Mouse (Mus musculus) limb, embryonic 14.5 days (tissue): ENCODE data around the gene Tedc2. TPM values are rescaled to one million over a fixed set of nuclear protein-coding genes. Genes with fewer than 3 reads are reported as not detected.
A peak's percentile ranks its signal among the peaks of the same experiment; 100 is the strongest.

ENCODE experiments used
- ATAC-seq: fragments of 200-750 bp; cut with Nextera tagmentation; 2 replicates; pipeline ENCODE4 v1.8.0; 2017; ENCODE audit warnings: low read depth, moderate number of reproducible peaks, moderate TSS enrichment; ENCODE audit not compliant: low FRiP score
- DNase-seq: peaks from one replicate; pipeline ENCODE4 v3.0.0-alpha.2; 2015; ENCODE audit warnings: low spot score
- H3K27ac ChIP-seq: fragments of 300-500 bp; sonication (generic); replicated peaks from 2 replicates; pipeline ENCODE4 v1.5.1; 2014; ENCODE audit warnings: low read depth, mild to moderate bottlenecking, low read length, moderate library complexity, mixed read lengths
- H3K27me3 ChIP-seq: fragments of 300-500 bp; sonication (generic); 2 replicates; pipeline ENCODE4 v1.6.1; 2014; ENCODE audit warnings: low read length, mixed read lengths; ENCODE audit not compliant: control insufficient read depth, insufficient read depth
- H3K36me3 ChIP-seq: fragments of 300-500 bp; sonication (generic); 2 replicates; pipeline ENCODE4 v1.6.1; 2014; ENCODE audit warnings: mild to moderate bottlenecking, low read length, moderate library complexity, mixed read lengths; ENCODE audit not compliant: control insufficient read depth, insufficient read depth
- H3K4me1 ChIP-seq: fragments of 300-500 bp; sonication (generic); 2 replicates; pipeline ENCODE4 v1.6.1; 2014; ENCODE audit warnings: antibody characterized with exemption, low read length, mixed read lengths; ENCODE audit not compliant: control insufficient read depth, insufficient read depth
- H3K4me2 ChIP-seq: fragments of 300-500 bp; sonication (generic); replicated peaks from 2 replicates; pipeline ENCODE4 v1.6.1; 2014; ENCODE audit warnings: low read depth, mild to moderate bottlenecking, low read length, moderate library complexity; ENCODE audit not compliant: severe bottlenecking
- H3K4me3 ChIP-seq: fragments of 300-500 bp; sonication (generic); replicated peaks from 2 replicates; pipeline ENCODE4 v1.5.1; 2014; ENCODE audit warnings: low read length
- H3K9ac ChIP-seq: fragments of 300-500 bp; sonication (generic); 2 replicates; pipeline ENCODE4 v1.6.1; 2014; ENCODE audit warnings: mild to moderate bottlenecking, low read depth, low read length, moderate library complexity; ENCODE audit not compliant: severe bottlenecking
- H3K9me3 ChIP-seq: fragments of 300-500 bp; sonication (generic); 2 replicates; pipeline ENCODE4 v1.6.1; 2016; ENCODE audit warnings: low read length; ENCODE audit not compliant: control insufficient read depth
- POLR2A ChIP-seq: fragments of 200-500 bp; IDR thresholded peaks from 2 replicates; pipeline ENCODE4 v1.8.0; 2012; ENCODE audit warnings: inconsistent platforms, mild to moderate bottlenecking, moderate library complexity, borderline replicate concordance; ENCODE audit not compliant: insufficient read depth, insufficient read length; ENCODE audit errors: extremely low read depth
- WGBS: fragments of 180-500 bp; shearing (Covaris S2); extraction: QIAGEN DNeasy Blood & Tissue Kit; methylation state at CpG from one replicate; pipeline ENCODE4 v1.1.7; 2014; 5-methylcytosine and 5-hydroxymethylcytosine counted together
- polyA plus RNA-seq, 2 experiments: library from polyadenylated mRNA; depleted of rRNA in 1 of 2; stranded (reverse) in 1 of 2; unstranded in 1 of 2; fragments of >200 nt; fragmentation: Nextera tagmentation in 1 of 2; extraction: Ambion mirVana in 1 of 2; gene quantifications; 2 replicates each; pipeline versions ENCODE4 v1.2.1 to v1.2.3; 2012 to 2014

Tedc2 gene
- polyA plus RNA-seq, 2 experiments = 10.2 to 35.4 TPM

- Histone ChIP-seq H3K9me3 (no peaks in the 10 kb centered on the region), H3K4me3 (no peak overlapping the region), H3K27me3 (no peaks in the 10 kb centered on the region), H3K27ac (no peak overlapping the region), H3K4me2 (no peak overlapping the region), H3K4me1 (0 out of 2 replicates have a peak, but pooled peaks cover 2% of the 10 kb centered on the region), H3K9ac (no peak overlapping the region), H3K36me3 (no peaks in the 10 kb centered on the region)
- WGBS = 62% methylated on average over 4 of the region's 4 CpGs
- TF ChIP-seq POLR2A = no peak
- ATAC-seq = no peak
- DNase-seq = no peak
Observed at GRCm38 (mm10) chr17:24258981-24259380, 38.3 kb upstream of the Tedc2 start.

GRCm38 (mm10) chr17:24252329-24252728 is 31.7 kb upstream of the Tedc2 start:
- H3K36me3 ChIP-seq = peaks cover 16% of the 10 kb centered on the region
- no peak overlapping the region for H3K9ac ChIP-seq
- peaks cover 9% of the 10 kb centered on the region; the same call in 1 of the 2 replicates for H3K4me1 ChIP-seq
- no peaks in the 10 kb centered on the region for H3K27me3 ChIP-seq
- no peak overlapping the region for H3K4me3 ChIP-seq
- no peaks in the 10 kb centered on the region for H3K9me3 ChIP-seq
- H3K4me2 ChIP-seq = peak overlapping the region; percentile 72; the same call in 1 of the 2 replicates
- 93% methylated on average over 2 of the region's 2 CpGs for WGBS
- ATAC-seq = no peak
- H3K27ac ChIP-seq = no peak overlapping the region
- TF ChIP-seq POLR2A = no peak
- no peak for DNase-seq

GRCm38 (mm10) chr17:24251320-24252069 is 30.8 kb upstream of the Tedc2 start, which contains the start of gene Ccnf:
Gene Ccnf, minus strand, starts transcription at chr17:24251484.
- Histone ChIP-seq H3K27ac (peak within 1 kb of the TSS; percentile 78), H3K4me2 (peak within 1 kb of the TSS; percentile 72), H3K36me3 (peaks cover 21% of the 10 kb centered on the region), H3K27me3 (no peaks in the 10 kb centered on the region), H3K4me1 (peaks cover 9% of the 10 kb centered on the region; the same call in 1 of the 2 replicates), H3K9me3 (no peaks in the 10 kb centered on the region), H3K4me3 (peak within 1 kb of the TSS; percentile 76), H3K9ac (peak within 1 kb of the TSS; percentile 77)
- peak; percentile 79; the same call in 1 of the 2 replicates for TF ChIP-seq POLR2A
- DNase-seq (peak; percentile 99), ATAC-seq (peak; percentile 100)
- WGBS = 2% methylated on average over 48 of the region's 48 CpGs

GRCm38 (mm10) chr17:24250988-24251319 is 30.3 kb upstream of the Tedc2 start:
- DNase-seq (no peak), ATAC-seq (no peak; the same call in 1 of the 2 replicates)
- Histone ChIP-seq H3K27ac (peak overlapping the region; percentile 38; the same call in 1 of the 2 replicates), H3K4me3 (peak overlapping the region; percentile 76), H3K4me2 (peak overlapping the region; percentile 72), H3K4me1 (peaks cover 9% of the 10 kb centered on the region; the same call in 1 of the 2 replicates), H3K9ac (peak overlapping the region; percentile 77), H3K27me3 (no peaks in the 10 kb centered on the region), H3K9me3 (no peaks in the 10 kb centered on the region), H3K36me3 (peaks cover 25% of the 10 kb centered on the region)
- under 1% methylated on average over 29 of the region's 32 CpGs for WGBS
- no peak for TF ChIP-seq POLR2A

GRCm38 (mm10) chr17:24248641-24249040 is 28.0 kb upstream of the Tedc2 start:
- Histone ChIP-seq H3K27me3 (no peaks in the 10 kb centered on the region), H3K4me2 (no peak overlapping the region), H3K27ac (no peak overlapping the region), H3K4me1 (peaks cover 9% of the 10 kb centered on the region; the same call in 1 of the 2 replicates), H3K9me3 (peaks cover 7% of the 10 kb centered on the region; the same call in 1 of the 2 replicates), H3K36me3 (peaks cover 43% of the 10 kb centered on the region), H3K4me3 (no peak overlapping the region), H3K9ac (no peak overlapping the region)
- DNase-seq (no peak), ATAC-seq (no peak)
- 97% methylated on average over 2 of the region's 2 CpGs for WGBS
- no peak for TF ChIP-seq POLR2A
